Mouse (Mus musculus) erythroblast, embryonic 14.5 days (primary cell): ENCODE data around the gene Cadm1.

ENCODE experiments used
- GATA1 ChIP-seq: IDR thresholded peaks from 2 replicates; pipeline ENCODE4 v1.6.1; 2012; ENCODE audit warnings: low read length, inconsistent platforms, mixed read lengths
- TAL1 ChIP-seq: IDR thresholded peaks from 3 replicates; pipeline ENCODE4 v1.6.1; 2012; ENCODE audit warnings: low read length, inconsistent platforms, mixed read lengths

DNA sequence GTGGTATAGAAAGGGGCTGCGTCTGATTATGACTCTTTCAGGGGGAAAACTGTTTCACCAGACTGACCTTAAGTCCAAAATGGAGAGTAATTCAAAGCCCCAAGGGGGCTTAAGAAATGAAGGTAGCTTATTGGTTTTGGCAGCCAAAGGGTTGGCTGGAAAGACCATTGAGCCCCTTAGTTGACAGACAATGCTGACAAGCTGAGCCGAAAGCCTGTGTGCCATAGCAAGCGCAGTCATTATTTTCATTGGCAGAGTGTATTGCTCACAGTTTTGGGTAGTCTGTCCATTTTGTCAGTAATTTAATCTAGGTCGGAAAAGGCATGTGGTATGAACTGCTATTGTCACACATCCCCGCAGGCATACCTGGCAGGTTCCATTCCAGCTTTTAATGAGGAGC is 56.2 kb downstream of the Cadm1 start:
- TF ChIP-seq GATA1 (no peak), TAL1 (no peak)
